Mouse (Mus musculus): ENCODE results near the gene Aqp3. TPM values are rescaled to one million over a fixed set of nuclear protein-coding genes. Genes with fewer than 3 reads are reported as not detected.

Gene Aqp3
- polyA plus RNA-seq, 1 experiment, result 12.0 TPM

DNA sequence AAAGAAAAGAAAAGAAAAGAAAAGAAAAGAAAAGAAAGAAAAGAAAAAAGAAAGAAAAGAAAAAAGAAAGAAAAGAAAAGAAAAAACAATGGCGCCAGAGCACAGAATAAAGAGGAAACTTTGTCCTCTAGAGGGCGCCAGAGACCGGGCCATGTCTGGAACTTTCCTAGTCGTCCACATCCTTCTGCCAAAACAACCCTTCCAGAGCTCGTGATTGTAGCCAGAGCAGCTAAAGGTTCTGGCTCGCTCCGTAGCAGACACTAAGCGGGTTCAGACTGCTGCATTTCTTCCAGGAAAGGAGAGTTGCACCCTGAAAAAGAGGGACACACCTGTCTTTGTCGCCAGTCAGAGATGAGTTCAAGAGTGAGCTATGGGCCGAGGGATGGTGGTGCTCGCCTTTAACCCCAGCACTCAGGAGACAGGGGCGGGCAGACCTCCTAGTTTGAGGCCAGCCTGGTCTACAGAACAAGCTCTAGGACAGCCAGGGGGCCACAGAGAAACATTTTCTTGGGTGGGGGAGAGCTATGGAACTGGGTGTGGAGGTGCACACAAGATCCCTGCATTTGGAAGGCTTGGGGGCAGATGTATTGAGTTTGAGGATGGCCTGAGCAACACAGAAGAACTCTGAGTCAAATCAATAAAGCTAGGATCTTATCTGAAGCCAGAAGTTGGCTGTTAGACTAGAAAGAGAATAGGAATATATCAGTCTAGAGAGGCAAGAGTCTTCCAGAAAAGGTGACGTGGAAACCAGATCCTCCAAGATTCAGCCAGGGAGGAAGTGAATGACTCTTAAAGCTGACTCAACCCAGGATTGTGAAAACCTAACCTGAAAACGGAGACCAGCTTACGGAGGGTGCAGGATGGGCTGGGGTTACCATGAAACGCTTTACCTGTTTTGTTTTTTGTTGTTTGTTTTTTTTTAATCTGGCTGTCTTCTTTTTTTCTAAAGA is 47.0 kb downstream of the Aqp3 start:
- WGBS, result 29% methylated on average over 16 of the region's 16 CpGs
- H3K4me1 ChIP-seq (ENCODE audit: control insufficient read depth, insufficient read depth, low read length), result 0 out of 2 replicates have a peak, but pooled peaks cover 1% of the 10 kb centered on the region
- no peak for TF ChIP-seq POLR2A (IDR thresholded peaks at IDR 0.05; ENCODE audit: borderline replicate concordance, control insufficient read depth, low read depth, low read length)
- peak; percentile 82 for TF ChIP-seq CTCF (IDR thresholded peaks at IDR 0.05; ENCODE audit: control insufficient read depth, insufficient read depth, low read length)
- H3K4me3 ChIP-seq (replicated peaks; ENCODE audit: control insufficient read depth, low read depth, low read length), result no peak overlapping the region
- no peak overlapping the region for H3K27ac ChIP-seq (ENCODE audit: control insufficient read depth, insufficient read depth, low read depth, low read length, poor library complexity)

DNA sequence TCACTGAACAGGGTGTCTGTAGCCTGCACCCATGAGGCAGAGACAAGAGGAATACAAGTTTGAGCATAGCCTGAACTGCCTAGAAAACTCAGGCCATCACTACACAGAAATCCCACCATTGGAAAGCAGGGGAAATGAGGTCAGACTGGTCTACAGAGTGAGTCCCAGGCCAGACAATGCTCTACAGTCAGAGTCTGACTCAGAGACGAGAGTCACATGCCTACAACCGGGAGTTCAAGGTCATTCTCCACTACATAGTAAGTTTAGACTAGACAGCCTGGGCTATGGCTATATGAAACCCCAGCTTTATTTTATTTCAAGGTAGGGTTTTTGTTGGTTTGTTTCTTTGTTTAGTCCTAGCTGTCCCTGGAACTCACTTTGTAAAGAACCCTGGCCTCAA is 49.1 kb downstream of the Aqp3 start:
- whole genome bisulfite sequencing, result 81% methylated on average over 2 of the region's 2 CpGs
- Histone ChIP-seq H3K27ac (ENCODE audit: control insufficient read depth, insufficient read depth, low read depth, low read length, poor library complexity) (no peak overlapping the region), H3K4me1 (ENCODE audit: control insufficient read depth, insufficient read depth, low read length) (0 out of 2 replicates have a peak, but pooled peaks cover 1% of the 10 kb centered on the region), H3K4me3 (replicated peaks; ENCODE audit: control insufficient read depth, low read depth, low read length) (no peak overlapping the region)
- TF ChIP-seq POLR2A (IDR thresholded peaks at IDR 0.05; ENCODE audit: borderline replicate concordance, control insufficient read depth, low read depth, low read length) (no peak), CTCF (IDR thresholded peaks at IDR 0.05; ENCODE audit: control insufficient read depth, insufficient read depth, low read length) (no peak)

DNA sequence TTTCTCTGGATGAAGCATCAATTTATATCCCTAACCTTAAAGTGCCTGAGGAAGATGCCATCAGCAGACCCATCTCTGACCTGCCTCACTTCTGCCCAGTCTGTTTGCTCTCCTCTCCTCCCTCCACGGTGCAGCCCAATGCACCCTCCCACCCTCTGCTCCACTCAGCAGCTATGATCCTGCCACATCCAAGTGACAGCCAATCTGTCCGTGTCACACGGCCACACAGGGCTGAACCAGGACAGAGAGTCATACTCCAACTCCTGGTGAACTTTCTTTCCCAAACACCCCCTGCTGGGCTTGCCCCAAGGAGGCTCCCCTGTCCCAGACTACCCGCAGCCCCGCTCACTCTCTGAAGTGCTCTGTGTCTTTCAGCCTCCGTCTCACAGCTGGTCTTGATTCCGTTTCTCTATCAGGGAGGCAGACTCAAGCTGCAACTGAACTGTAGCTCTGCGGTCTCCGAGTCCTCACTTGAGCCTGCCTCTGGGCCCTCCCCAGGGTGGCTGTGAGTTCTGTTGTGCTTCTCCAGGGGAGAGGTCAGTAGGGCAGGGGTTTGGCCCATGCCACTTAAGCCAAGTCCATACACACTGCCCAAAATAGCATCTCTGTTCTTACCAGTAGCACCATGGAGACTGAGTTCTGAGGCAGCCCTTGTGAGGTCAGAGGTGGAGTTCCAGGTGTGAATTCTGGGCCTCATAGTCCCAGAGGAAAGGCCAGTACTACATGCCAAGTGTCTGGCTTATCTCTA is 50.3 kb downstream of the Aqp3 start, which contains the start of gene Aqp7:
TSS of gene Aqp7 (minus strand) at position 616 of the 748 bp plus-strand sequence.
- TF ChIP-seq CTCF (IDR thresholded peaks at IDR 0.05; ENCODE audit: control insufficient read depth, insufficient read depth, low read length), result no peak
- TF ChIP-seq POLR2A (IDR thresholded peaks at IDR 0.05; ENCODE audit: borderline replicate concordance, control insufficient read depth, low read depth, low read length), result no peak
- Histone ChIP-seq H3K4me1 (ENCODE audit: control insufficient read depth, insufficient read depth, low read length) (0 out of 2 replicates have a peak, but pooled peaks cover 1% of the 10 kb centered on the region), H3K4me3 (replicated peaks; ENCODE audit: control insufficient read depth, low read depth, low read length) (no peak within 1 kb of the TSS), H3K27ac (ENCODE audit: control insufficient read depth, insufficient read depth, low read depth, low read length, poor library complexity) (no peak within 1 kb of the TSS)
- 77% methylated on average over 9 of the region's 9 CpGs for WGBS

DNA sequence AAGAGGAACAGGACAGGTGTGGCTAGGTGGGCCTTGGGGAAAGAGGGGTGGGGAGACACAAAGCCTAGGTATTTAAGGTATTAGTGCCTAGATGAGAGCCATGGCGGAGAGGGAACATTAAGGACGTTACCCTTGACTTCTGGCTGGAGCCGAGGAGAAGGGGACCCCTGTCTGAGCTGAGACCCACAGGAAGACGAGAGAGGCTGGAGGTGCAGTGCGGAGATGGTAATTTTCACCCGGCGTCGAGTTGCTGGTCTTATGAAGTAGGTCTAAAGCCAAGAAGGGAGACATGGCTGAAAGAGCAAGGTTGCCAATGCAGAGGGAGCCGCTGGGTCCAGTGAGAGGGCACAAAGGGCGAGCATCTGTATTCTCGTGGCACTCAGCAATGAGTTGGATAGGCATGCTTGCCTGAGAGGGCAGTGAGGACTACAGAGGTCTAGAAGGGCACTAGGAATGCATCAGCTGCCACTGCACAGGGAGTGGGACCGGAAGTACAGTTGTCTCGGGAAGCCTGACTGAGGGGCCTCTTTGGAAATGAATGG is 51.7 kb downstream of the Aqp3 start:
- 78% methylated on average over 13 of the region's 13 CpGs for WGBS
- Histone ChIP-seq H3K27ac (ENCODE audit: control insufficient read depth, insufficient read depth, low read depth, low read length, poor library complexity) (no peak overlapping the region), H3K4me3 (replicated peaks; ENCODE audit: control insufficient read depth, low read depth, low read length) (no peak overlapping the region), H3K4me1 (ENCODE audit: control insufficient read depth, insufficient read depth, low read length) (0 out of 2 replicates have a peak, but pooled peaks cover 1% of the 10 kb centered on the region)
- TF ChIP-seq POLR2A (IDR thresholded peaks at IDR 0.05; ENCODE audit: borderline replicate concordance, control insufficient read depth, low read depth, low read length) (no peak), CTCF (IDR thresholded peaks at IDR 0.05; ENCODE audit: control insufficient read depth, insufficient read depth, low read length) (no peak)

DNA sequence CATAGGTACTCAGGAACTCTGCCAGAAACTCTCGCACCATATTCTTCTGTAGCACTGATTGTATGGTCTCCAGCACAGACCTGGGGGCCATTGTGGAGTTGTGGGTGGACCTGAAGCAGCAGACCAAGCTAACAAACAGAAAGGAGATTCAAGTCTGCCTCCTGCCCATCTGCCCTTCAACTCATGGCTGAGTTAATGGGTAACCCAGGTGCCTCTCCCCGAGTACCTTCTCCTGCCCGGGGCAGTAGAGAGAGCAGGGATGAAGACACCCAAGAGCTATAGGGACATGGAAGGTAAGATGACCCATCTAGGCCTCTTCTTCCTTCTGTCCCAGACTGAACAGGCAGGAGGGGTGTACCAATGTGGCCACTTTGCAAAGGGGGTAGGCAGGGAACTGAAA is 52.7 kb downstream of the Aqp3 start:
- TF ChIP-seq CTCF (IDR thresholded peaks at IDR 0.05; ENCODE audit: control insufficient read depth, insufficient read depth, low read length) (no peak), POLR2A (IDR thresholded peaks at IDR 0.05; ENCODE audit: borderline replicate concordance, control insufficient read depth, low read depth, low read length) (no peak)
- WGBS, result 92% methylated on average over 3 of the region's 3 CpGs
- Histone ChIP-seq H3K4me3 (replicated peaks; ENCODE audit: control insufficient read depth, low read depth, low read length) (no peak overlapping the region), H3K4me1 (ENCODE audit: control insufficient read depth, insufficient read depth, low read length) (no peaks in the 10 kb centered on the region), H3K27ac (ENCODE audit: control insufficient read depth, insufficient read depth, low read depth, low read length, poor library complexity) (no peak overlapping the region)

DNA sequence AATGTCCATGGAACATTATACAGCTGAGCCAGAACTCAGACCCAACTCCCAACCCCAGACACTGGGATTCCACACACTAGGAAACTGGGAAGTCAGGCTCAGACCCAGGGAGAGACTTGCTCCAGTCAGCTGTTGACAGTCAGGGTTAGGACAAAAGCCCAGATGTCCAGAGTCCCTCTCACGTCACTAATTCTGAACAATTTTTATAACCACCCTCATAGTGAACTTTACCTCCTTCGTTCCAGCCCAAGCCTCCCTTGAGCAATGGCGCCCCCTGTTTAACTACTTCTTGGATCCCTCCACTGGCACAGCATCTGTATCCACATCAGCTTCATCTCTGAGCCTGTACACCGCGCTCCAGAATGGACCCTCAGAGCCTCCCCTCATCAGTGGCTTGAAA is 54.0 kb downstream of the Aqp3 start:
- Histone ChIP-seq H3K27ac (ENCODE audit: control insufficient read depth, insufficient read depth, low read depth, low read length, poor library complexity) (no peak overlapping the region), H3K4me3 (replicated peaks; ENCODE audit: control insufficient read depth, low read depth, low read length) (no peak overlapping the region), H3K4me1 (ENCODE audit: control insufficient read depth, insufficient read depth, low read length) (no peaks in the 10 kb centered on the region)
- TF ChIP-seq POLR2A (IDR thresholded peaks at IDR 0.05; ENCODE audit: borderline replicate concordance, control insufficient read depth, low read depth, low read length), result no peak
- no peak for TF ChIP-seq CTCF (IDR thresholded peaks at IDR 0.05; ENCODE audit: control insufficient read depth, insufficient read depth, low read length)
- WGBS, result 81% methylated on average over 5 of the region's 5 CpGs

DNA sequence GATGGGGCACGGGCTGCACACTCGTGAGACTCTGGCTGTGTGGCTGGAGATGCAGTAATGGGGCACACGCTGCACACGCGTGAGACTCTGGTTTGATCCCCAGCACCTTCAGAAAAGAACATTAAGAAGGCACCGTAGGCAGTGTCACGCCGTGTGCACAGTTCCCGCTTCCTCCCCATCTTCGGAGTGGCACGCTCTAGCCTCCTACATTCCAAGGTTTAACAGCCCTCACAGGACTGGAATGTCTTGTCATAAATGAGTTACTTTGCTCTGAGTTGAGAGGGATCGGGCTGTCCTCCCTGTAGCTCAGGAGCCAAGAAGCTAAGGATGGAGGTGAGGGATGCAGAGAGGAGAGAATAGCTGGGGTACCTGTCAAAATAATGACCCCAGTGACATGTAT is 55.1 kb downstream of the Aqp3 start:
- Histone ChIP-seq H3K4me1 (ENCODE audit: control insufficient read depth, insufficient read depth, low read length) (no peaks in the 10 kb centered on the region), H3K4me3 (replicated peaks; ENCODE audit: control insufficient read depth, low read depth, low read length) (no peak overlapping the region), H3K27ac (ENCODE audit: control insufficient read depth, insufficient read depth, low read depth, low read length, poor library complexity) (no peak overlapping the region)
- no peak for TF ChIP-seq CTCF (IDR thresholded peaks at IDR 0.05; ENCODE audit: control insufficient read depth, insufficient read depth, low read length)
- WGBS, result 85% methylated on average over 12 of the region's 12 CpGs

Other genes with a start within 250 kb of the Aqp3 start
- 32.2 and 44.4 TPM in 2 replicates for gene B4galt1, start 244.2 kb downstream of the Aqp3 start, polyA plus RNA-seq (2011; ENCODE audit: insufficient read depth, insufficient read length, low replicate concordance, missing spikeins)
- not detected in 2 replicates for gene Spink4, start 178.1 kb downstream of the Aqp3 start, polyA plus RNA-seq (2011; ENCODE audit: insufficient read depth, insufficient read length, low replicate concordance, missing spikeins)
- gene Bag1, start 149.9 kb downstream of the Aqp3 start, polyA plus RNA-seq (2011; ENCODE audit: insufficient read depth, insufficient read length, low replicate concordance, missing spikeins), result 144 and 216 TPM in 2 replicates
- 28.2 and 49.0 TPM in 2 replicates for gene Chmp5, start 149.8 kb downstream of the Aqp3 start, polyA plus RNA-seq (2011; ENCODE audit: insufficient read depth, insufficient read length, low replicate concordance, missing spikeins)
- 37.5 and 46.1 TPM in 2 replicates for gene Nfx1, start 127.3 kb downstream of the Aqp3 start, polyA plus RNA-seq (2011; ENCODE audit: insufficient read depth, insufficient read length, low replicate concordance, missing spikeins)
- gene Aqp7, start 50.0 kb downstream of the Aqp3 start, polyA plus RNA-seq (2011; ENCODE audit: insufficient read depth, insufficient read length, low replicate concordance, missing spikeins), result 0.70 and 1.1 TPM in 2 replicates
- 7.5 and 10.0 TPM in 2 replicates for gene Nol6, start 26.3 kb upstream of the Aqp3 start, polyA plus RNA-seq (2011; ENCODE audit: insufficient read depth, insufficient read length, low replicate concordance, missing spikeins)
- 41.2 and 44.4 TPM in 2 replicates for gene Ube2r2, start 37.6 kb upstream of the Aqp3 start, polyA plus RNA-seq (2011; ENCODE audit: insufficient read depth, insufficient read length, low replicate concordance, missing spikeins)
- gene Ubap2, start 177.0 kb upstream of the Aqp3 start, polyA plus RNA-seq (2011; ENCODE audit: insufficient read depth, insufficient read length, low replicate concordance, missing spikeins), result 30.9 and 64.5 TPM in 2 replicates
- gene Dcaf12, start 216.7 kb upstream of the Aqp3 start, polyA plus RNA-seq (2011; ENCODE audit: insufficient read depth, insufficient read length, low replicate concordance, missing spikeins), result 76.7 and 82.1 TPM in 2 replicates